In genomic region chr14:79296201-79296600, GRCm38 (mm10) we compare ENCODE assay signal across 18 mouse cellular contexts. TPM values are rescaled to one million over a fixed set of nuclear protein-coding genes. Genes with fewer than 3 reads are reported as not detected.
DNase-seq lines count a peak whose midpoint lies in the region; ATAC-seq and TF ChIP-seq lines count a peak whose summit lies in the region.
"Had no signal": no experiment of that assay in that cellular context is flagged by ENCODE, and none has a peak within 500 bp of the region (broad histone marks: within the 10 kb centered on the region; RNA-seq: fewer than 3 reads in every experiment).

No protein-coding gene starts in this region.

- no peaks in the 10 kb centered on the region for H3K36me3 ChIP-seq in embryonic facial prominence, embryonic 12.5 days
- no peaks in the 10 kb centered on the region for H3K36me3 ChIP-seq in embryonic facial prominence, embryonic 10.5 days (replicated peaks)
- H3K36me3 ChIP-seq in lung, postnatal 0 days (ENCODE audit: insufficient read depth, low read length): peaks cover 4% of the 10 kb centered on the region; the same call in 1 of the 2 replicates
- H3K36me3 ChIP-seq in liver, embryonic 15.5 days (replicated peaks): peaks cover 66% of the 10 kb centered on the region
- H3K36me3 ChIP-seq: limb, embryonic 13.5 days had no signal

- DNase-seq in embryonic facial prominence, embryonic 10.5 days (ENCODE audit: low spot score): no peak
- peak; percentile 4 for DNase-seq in lung, postnatal 0 days (ENCODE audit: low spot score)
- DNase-seq in lung, adult 18-20 months: no peak
- DNase-seq in adipocyte (ENCODE audit: low spot score): no peak
- no peak for DNase-seq in layer of hippocampus, adult 11-12 months (ENCODE audit: low spot score)
- DNase-seq: adrenal gland, adult 8-10 months; cerebellum, adult 11 months; gastrocnemius, postnatal 25 days; kidney, adult 11 months; spleen, adult 18-20 months had no signal

- TF ChIP-seq CTCF in lung, postnatal 0 days (IDR thresholded peaks at IDR 0.05): no peak

- no peak overlapping the region for H3K4me2 ChIP-seq in embryonic facial prominence, embryonic 12.5 days (replicated peaks)
- peak overlapping the region; percentile 35 for H3K4me2 ChIP-seq in lung, postnatal 0 days (replicated peaks; ENCODE audit: low read depth, low read length)
- H3K4me2 ChIP-seq in liver, embryonic 15.5 days: peak overlapping the region; percentile 76

- no peak for ATAC-seq in embryonic facial prominence, embryonic 12.5 days (ENCODE audit: insufficient number of reproducible peaks, insufficient read depth, low FRiP score, low TSS enrichment)
- ATAC-seq in lung, postnatal 0 days: no peak
- ATAC-seq in erythroblast, adult 5-6 weeks (replicated peaks; ENCODE audit: low FRiP score, poor library complexity, severe bottlenecking): peak; percentile 29; the same call in 1 of the 2 replicates
- peak; percentile 65 for ATAC-seq in liver, embryonic 15.5 days (ENCODE audit: insufficient read depth)

- WGBS in embryonic facial prominence, embryonic 12.5 days: 61% methylated on average over 7 of the region's 7 CpGs
- WGBS in embryonic facial prominence, embryonic 10.5 days: 74% methylated on average over 7 of the region's 7 CpGs
- WGBS in lung, postnatal 0 days: 64% methylated on average over 7 of the region's 7 CpGs
- WGBS in liver, embryonic 15.5 days (ENCODE audit: insufficient replicate concordance): 18% methylated on average over 7 of the region's 7 CpGs

- H3K9me3 ChIP-seq in embryonic facial prominence, embryonic 12.5 days: no peaks in the 10 kb centered on the region
- no peaks in the 10 kb centered on the region for H3K9me3 ChIP-seq in embryonic facial prominence, embryonic 10.5 days
- H3K9me3 ChIP-seq in lung, postnatal 0 days (ENCODE audit: low read length): no peaks in the 10 kb centered on the region
- H3K9me3 ChIP-seq in liver, embryonic 15.5 days (replicated peaks): no peaks in the 10 kb centered on the region
- H3K9me3 ChIP-seq: limb, embryonic 13.5 days had no signal

- peaks cover 66% of the 10 kb centered on the region for H3K4me1 ChIP-seq in embryonic facial prominence, embryonic 12.5 days
- H3K4me1 ChIP-seq in embryonic facial prominence, embryonic 10.5 days: peaks cover 81% of the 10 kb centered on the region
- H3K4me1 ChIP-seq in lung, postnatal 0 days (ENCODE audit: insufficient read depth, low read depth, low read length): peaks cover 12% of the 10 kb centered on the region; the same call in 1 of the 2 replicates
- H3K4me1 ChIP-seq in liver, embryonic 15.5 days (replicated peaks): peaks cover 75% of the 10 kb centered on the region

- H3K4me3 ChIP-seq in embryonic facial prominence, embryonic 12.5 days: no peak overlapping the region
- no peak overlapping the region for H3K4me3 ChIP-seq in embryonic facial prominence, embryonic 10.5 days
- H3K4me3 ChIP-seq in lung, postnatal 0 days (ENCODE audit: low read depth, low read length): no peak overlapping the region
- peak overlapping the region; percentile 81 for H3K4me3 ChIP-seq in liver, embryonic 15.5 days (replicated peaks)
- H3K4me3 ChIP-seq: limb, embryonic 13.5 days had no signal

- no peak for TF ChIP-seq EP300 in lung, postnatal 0 days (IDR thresholded peaks at IDR 0.05)

- no peak overlapping the region for H3K9ac ChIP-seq in embryonic facial prominence, embryonic 12.5 days
- no peak overlapping the region for H3K9ac ChIP-seq in lung, postnatal 0 days (replicated peaks; ENCODE audit: low read depth)
- peak overlapping the region; percentile 55 for H3K9ac ChIP-seq in liver, embryonic 15.5 days
- H3K9ac ChIP-seq: limb, embryonic 13.5 days had no signal

- H3K27me3 ChIP-seq in embryonic facial prominence, embryonic 12.5 days: no peaks in the 10 kb centered on the region
- peaks cover 37% of the 10 kb centered on the region for H3K27me3 ChIP-seq in embryonic facial prominence, embryonic 10.5 days (replicated peaks; ENCODE audit: low read depth, poor library complexity, severe bottlenecking)
- H3K27me3 ChIP-seq in lung, postnatal 0 days (replicated peaks; ENCODE audit: insufficient read depth, low read length): no peaks in the 10 kb centered on the region
- no peaks in the 10 kb centered on the region for H3K27me3 ChIP-seq in liver, embryonic 15.5 days

- 0 out of 2 replicates have a peak overlapping the region, but pooled peaks have one; percentile 5 for H3K27ac ChIP-seq in embryonic facial prominence, embryonic 12.5 days
- H3K27ac ChIP-seq in embryonic facial prominence, embryonic 10.5 days (replicated peaks): no peak overlapping the region
- no peak overlapping the region for H3K27ac ChIP-seq in lung, postnatal 0 days (ENCODE audit: low read length)
- H3K27ac ChIP-seq in liver, embryonic 15.5 days (replicated peaks): peak overlapping the region; percentile 89
- H3K27ac ChIP-seq: limb, embryonic 13.5 days; macrophage had no signal

RNA-seq across cellular contexts. Expression of gene Rgcc, which starts 5.2 kb away (rescaled TPM):
- 62.2 and 62.5 TPM in 2 replicates for polyA plus RNA-seq in embryonic facial prominence, embryonic 12.5 days (2016; fragmentation: Nextera tagmentation; extraction: Ambion mirVana)
- 30.3 and 48.2 TPM in 2 replicates for polyA plus RNA-seq in embryonic facial prominence, embryonic 10.5 days (2016; fragmentation: Nextera tagmentation; extraction: Ambion mirVana)
- polyA plus RNA-seq in lung, postnatal 0 days (2015; fragmentation: Nextera tagmentation; extraction: Ambion mirVana): 357 and 645 TPM in 2 replicates
- total RNA-seq in erythroblast, adult 5-6 weeks (2015; ENCODE audit: low replicate concordance): 63.7 and 78.6 TPM in 2 replicates
- 55.2 and 86.4 TPM in 2 replicates for total RNA-seq in erythroblast, adult 5-6 weeks (2017; ENCODE audit: low replicate concordance)
- polyA plus RNA-seq in liver, embryonic 15.5 days (2015; fragmentation: Nextera tagmentation; extraction: Ambion mirVana): 291 and 294 TPM in 2 replicates

RNA-seq across cellular contexts. Expression of gene Zfp957, which starts 49.0 kb away (rescaled TPM):
- polyA plus RNA-seq in embryonic facial prominence, embryonic 12.5 days (2016; fragmentation: Nextera tagmentation; extraction: Ambion mirVana): not detected in 2 replicates
- polyA plus RNA-seq in embryonic facial prominence, embryonic 10.5 days (2016; fragmentation: Nextera tagmentation; extraction: Ambion mirVana): not detected in 2 replicates
- not detected in 2 replicates for polyA plus RNA-seq in lung, postnatal 0 days (2015; fragmentation: Nextera tagmentation; extraction: Ambion mirVana)
- not detected in 2 replicates for total RNA-seq in erythroblast, adult 5-6 weeks (2015; ENCODE audit: low replicate concordance)
- not detected in 2 replicates for total RNA-seq in erythroblast, adult 5-6 weeks (2017; ENCODE audit: low replicate concordance)
- not detected in 2 replicates for polyA plus RNA-seq in liver, embryonic 15.5 days (2015; fragmentation: Nextera tagmentation; extraction: Ambion mirVana)
- total RNA-seq: gastrocnemius, postnatal 25 days; left cerebral cortex, adult 18-20 months had no signal
- polyA plus RNA-seq: cortical plate, adult 2 months; large intestine, adult 2 months; limb, embryonic 13.5 days; macrophage had no signal

Comparison
In these comparisons a context has a peak if more than half of its experiments do, and no peak if none do; other contexts are left out.
1. H3K27ac ChIP-seq: peak in embryonic facial prominence, embryonic 12.5 days (single experiment) and liver, embryonic 15.5 days (single experiment); none in embryonic facial prominence, embryonic 10.5 days (single experiment) and lung, postnatal 0 days (single experiment).
2. ATAC-seq: peak in erythroblast, adult 5-6 weeks (single experiment) and liver, embryonic 15.5 days (single experiment); none in embryonic facial prominence, embryonic 12.5 days (single experiment) and lung, postnatal 0 days (single experiment).